Mouse (Mus musculus): ENCODE results near the gene Prok1. TPM values are rescaled to one million over a fixed set of nuclear protein-coding genes. Genes with fewer than 3 reads are reported as not detected.

The Prok1 gene
- polyA plus RNA-seq, 1 experiment from 2014 or later, result not detected

DNA sequence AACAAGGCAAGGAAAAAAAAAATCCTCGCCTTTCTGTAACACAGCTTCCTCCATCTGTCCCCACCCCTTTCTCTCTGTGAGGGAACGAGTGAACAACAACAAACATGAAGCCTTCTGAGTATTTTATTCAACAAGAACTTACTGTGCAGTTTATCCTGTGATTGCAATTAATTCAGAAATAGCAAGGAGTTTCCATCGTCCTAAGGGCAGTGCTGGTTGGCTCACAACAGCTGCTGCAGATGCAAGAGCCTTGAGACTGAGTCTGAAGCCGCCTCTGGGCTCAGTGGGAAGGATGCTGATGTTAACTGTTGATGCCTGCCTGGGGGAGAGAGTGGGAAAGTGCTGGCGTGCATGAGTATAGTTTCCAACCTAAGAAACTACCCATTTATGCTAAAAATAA lies 18.4 kb upstream of the Prok1 start:
- no peak overlapping the region for H3K4me3 ChIP-seq (ENCODE audit: low read depth, low read length)
- H3K9me3 ChIP-seq (ENCODE audit: control insufficient read depth), result no peaks in the 10 kb centered on the region
- no peak for ATAC-seq
- no peaks in the 10 kb centered on the region for H3K4me1 ChIP-seq (replicated peaks; ENCODE audit: control insufficient read depth, insufficient read depth, low read length)
- no peak for TF ChIP-seq CTCF (IDR thresholded peaks at IDR 0.05; ENCODE audit: low read depth)
- H3K27ac ChIP-seq (ENCODE audit: low read depth, low read length), result no peak overlapping the region
- no peaks in the 10 kb centered on the region for H3K27me3 ChIP-seq (replicated peaks; ENCODE audit: control insufficient read depth, insufficient read depth, low read length)
- 64% methylated on average over 5 of the region's 5 CpGs for WGBS
- H3K4me2 ChIP-seq (replicated peaks; ENCODE audit: low read depth), result no peak overlapping the region
- no peak overlapping the region for H3K9ac ChIP-seq (ENCODE audit: low read depth, low read length)
- H3K36me3 ChIP-seq (ENCODE audit: control insufficient read depth, insufficient read depth), result no peaks in the 10 kb centered on the region

- no peak overlapping the region for H3K4me3 ChIP-seq (ENCODE audit: low read depth, low read length)
- no peak for TF ChIP-seq CTCF (IDR thresholded peaks at IDR 0.05; ENCODE audit: low read depth)
- H3K9ac ChIP-seq (ENCODE audit: low read depth, low read length), result no peak overlapping the region
- H3K9me3 ChIP-seq (ENCODE audit: control insufficient read depth), result no peaks in the 10 kb centered on the region
- H3K4me2 ChIP-seq (replicated peaks; ENCODE audit: low read depth), result no peak overlapping the region
- no peaks in the 10 kb centered on the region for H3K4me1 ChIP-seq (replicated peaks; ENCODE audit: control insufficient read depth, insufficient read depth, low read length)
- no peak overlapping the region for H3K27ac ChIP-seq (ENCODE audit: low read depth, low read length)
- no peaks in the 10 kb centered on the region for H3K27me3 ChIP-seq (replicated peaks; ENCODE audit: control insufficient read depth, insufficient read depth, low read length)
- WGBS, result 67% methylated on average over 7 of the region's 7 CpGs
- H3K36me3 ChIP-seq (ENCODE audit: control insufficient read depth, insufficient read depth), result no peaks in the 10 kb centered on the region
- no peak for ATAC-seq
Observed at GRCm38 (mm10) chr3:107256724-107257123, 17.2 kb upstream of the Prok1 start.

- H3K4me1 ChIP-seq (replicated peaks; ENCODE audit: control insufficient read depth, insufficient read depth, low read length), result no peaks in the 10 kb centered on the region
- H3K4me3 ChIP-seq (ENCODE audit: low read depth, low read length), result no peak overlapping the region
- 67% methylated on average over 3 of the region's 3 CpGs for WGBS
- H3K36me3 ChIP-seq (ENCODE audit: control insufficient read depth, insufficient read depth), result no peaks in the 10 kb centered on the region
- no peak overlapping the region for H3K4me2 ChIP-seq (replicated peaks; ENCODE audit: low read depth)
- TF ChIP-seq CTCF (IDR thresholded peaks at IDR 0.05; ENCODE audit: low read depth), result no peak
- no peaks in the 10 kb centered on the region for H3K9me3 ChIP-seq (ENCODE audit: control insufficient read depth)
- no peaks in the 10 kb centered on the region for H3K27me3 ChIP-seq (replicated peaks; ENCODE audit: control insufficient read depth, insufficient read depth, low read length)
- no peak overlapping the region for H3K9ac ChIP-seq (ENCODE audit: low read depth, low read length)
- H3K27ac ChIP-seq (ENCODE audit: low read depth, low read length), result no peak overlapping the region
- no peak; the same call in 1 of the 2 replicates for ATAC-seq
Observed at GRCm38 (mm10) chr3:107255992-107256391, 16.5 kb upstream of the Prok1 start.

DNA sequence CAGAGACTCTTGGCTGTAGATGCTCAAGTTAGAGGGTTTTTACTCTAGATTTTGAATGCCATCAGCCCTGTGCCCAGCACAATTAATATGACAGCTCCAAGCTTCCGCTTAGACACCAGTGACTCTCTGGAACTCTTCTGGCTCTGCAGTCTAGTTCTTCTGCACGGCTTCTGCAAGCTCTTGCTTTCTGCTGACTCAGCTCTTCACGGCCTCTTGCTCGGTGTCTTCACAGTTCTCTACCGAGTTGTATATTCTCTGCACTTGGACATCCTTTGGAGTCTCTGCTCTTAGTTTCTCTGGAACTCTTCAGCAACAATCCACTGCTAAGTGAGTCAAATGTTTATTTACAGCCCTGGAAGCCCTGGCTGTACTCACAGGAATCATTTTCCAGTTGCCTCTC lies 14.4 kb upstream of the Prok1 start:
- no peak for ATAC-seq
- H3K36me3 ChIP-seq (ENCODE audit: control insufficient read depth, insufficient read depth), result no peaks in the 10 kb centered on the region
- no peak overlapping the region for H3K27ac ChIP-seq (ENCODE audit: low read depth, low read length)
- no peak overlapping the region for H3K9ac ChIP-seq (ENCODE audit: low read depth, low read length)
- no peaks in the 10 kb centered on the region for H3K9me3 ChIP-seq (ENCODE audit: control insufficient read depth)
- no peak overlapping the region for H3K4me3 ChIP-seq (ENCODE audit: low read depth, low read length)
- H3K4me2 ChIP-seq (replicated peaks; ENCODE audit: low read depth), result no peak overlapping the region
- H3K4me1 ChIP-seq (replicated peaks; ENCODE audit: control insufficient read depth, insufficient read depth, low read length), result no peaks in the 10 kb centered on the region
- H3K27me3 ChIP-seq (replicated peaks; ENCODE audit: control insufficient read depth, insufficient read depth, low read length), result no peaks in the 10 kb centered on the region
- 59% methylated on average over 5 of the region's 5 CpGs for WGBS
- TF ChIP-seq CTCF (IDR thresholded peaks at IDR 0.05; ENCODE audit: low read depth), result no peak

- no peaks in the 10 kb centered on the region for H3K27me3 ChIP-seq (replicated peaks; ENCODE audit: control insufficient read depth, insufficient read depth, low read length)
- no peak overlapping the region for H3K4me3 ChIP-seq (ENCODE audit: low read depth, low read length)
- TF ChIP-seq CTCF (IDR thresholded peaks at IDR 0.05; ENCODE audit: low read depth), result no peak
- H3K27ac ChIP-seq (ENCODE audit: low read depth, low read length), result no peak overlapping the region
- H3K4me1 ChIP-seq (replicated peaks; ENCODE audit: control insufficient read depth, insufficient read depth, low read length), result no peaks in the 10 kb centered on the region
- no peak overlapping the region for H3K9ac ChIP-seq (ENCODE audit: low read depth, low read length)
- no peaks in the 10 kb centered on the region for H3K9me3 ChIP-seq (ENCODE audit: control insufficient read depth)
- H3K4me2 ChIP-seq (replicated peaks; ENCODE audit: low read depth), result no peak overlapping the region
- 55% methylated on average over 4 of the region's 4 CpGs for WGBS
- no peak for ATAC-seq
- no peaks in the 10 kb centered on the region for H3K36me3 ChIP-seq (ENCODE audit: control insufficient read depth, insufficient read depth)
Observed at GRCm38 (mm10) chr3:107252035-107252434, 12.5 kb upstream of the Prok1 start.

GRCm38 (mm10) chr3:107250320-107250719 lies 10.8 kb upstream of the Prok1 start:
- ATAC-seq, result no peak
- Histone ChIP-seq H3K27me3 (replicated peaks; ENCODE audit: control insufficient read depth, insufficient read depth, low read length) (no peaks in the 10 kb centered on the region), H3K4me2 (replicated peaks; ENCODE audit: low read depth) (no peak overlapping the region), H3K27ac (ENCODE audit: low read depth, low read length) (no peak overlapping the region), H3K9ac (ENCODE audit: low read depth, low read length) (no peak overlapping the region), H3K9me3 (ENCODE audit: control insufficient read depth) (no peaks in the 10 kb centered on the region), H3K4me3 (ENCODE audit: low read depth, low read length) (no peak overlapping the region), H3K4me1 (replicated peaks; ENCODE audit: control insufficient read depth, insufficient read depth, low read length) (no peaks in the 10 kb centered on the region), H3K36me3 (ENCODE audit: control insufficient read depth, insufficient read depth) (no peaks in the 10 kb centered on the region)
- no peak for TF ChIP-seq CTCF (IDR thresholded peaks at IDR 0.05; ENCODE audit: low read depth)
- WGBS, result 10% methylated on average over 2 of the region's 2 CpGs

GRCm38 (mm10) chr3:107249042-107249441 lies 9.5 kb upstream of the Prok1 start:
- 39% methylated on average over 3 of the region's 3 CpGs for WGBS
- 0 out of 2 replicates have a peak, but pooled peaks have one; percentile 54 for ATAC-seq
- TF ChIP-seq CTCF (IDR thresholded peaks at IDR 0.05; ENCODE audit: low read depth), result no peak

More at GRCm38 (mm10) chr3:107249042-107249441, 9.5 kb upstream of the Prok1 start:
- no peaks in the 10 kb centered on the region for H3K4me1 ChIP-seq (replicated peaks; ENCODE audit: control insufficient read depth, insufficient read depth, low read length)
- H3K9me3 ChIP-seq (ENCODE audit: control insufficient read depth), result no peaks in the 10 kb centered on the region
- H3K4me2 ChIP-seq (replicated peaks; ENCODE audit: low read depth), result no peak overlapping the region
- no peak overlapping the region for H3K9ac ChIP-seq (ENCODE audit: low read depth, low read length)
- H3K36me3 ChIP-seq (ENCODE audit: control insufficient read depth, insufficient read depth), result no peaks in the 10 kb centered on the region
- H3K27me3 ChIP-seq (replicated peaks; ENCODE audit: control insufficient read depth, insufficient read depth, low read length), result no peaks in the 10 kb centered on the region
- no peak overlapping the region for H3K4me3 ChIP-seq (ENCODE audit: low read depth, low read length)
- no peak overlapping the region for H3K27ac ChIP-seq (ENCODE audit: low read depth, low read length)
